Mouse (Mus musculus) right cerebral cortex, postnatal 25 days (tissue): ENCODE measurements around the gene Rorc.

Experiments used
- DNase-seq: peaks from one replicate; pipeline ENCODE4 v3.0.0; 2022

Gene Rorc

DNA sequence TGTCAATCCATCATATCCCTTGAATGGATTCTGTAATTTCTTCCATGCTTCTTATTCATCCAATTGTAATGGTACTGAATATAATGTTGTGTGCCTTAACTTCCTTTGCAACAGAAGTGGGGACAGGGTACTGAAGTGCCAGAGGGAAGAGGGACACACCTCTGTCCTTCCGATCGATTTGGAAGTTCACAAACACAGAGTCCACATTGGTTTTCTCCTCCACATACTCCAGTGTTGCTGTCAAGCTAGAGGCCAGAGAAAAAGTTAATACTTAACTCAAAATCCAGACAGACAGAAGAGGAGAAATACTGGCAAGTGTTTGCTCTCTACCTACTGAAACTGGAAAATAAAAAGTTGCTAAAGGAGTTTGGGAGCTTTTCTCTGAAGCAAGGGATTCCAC is 61.7 kb downstream of the Rorc start:
- no peak for DNase-seq

DNA sequence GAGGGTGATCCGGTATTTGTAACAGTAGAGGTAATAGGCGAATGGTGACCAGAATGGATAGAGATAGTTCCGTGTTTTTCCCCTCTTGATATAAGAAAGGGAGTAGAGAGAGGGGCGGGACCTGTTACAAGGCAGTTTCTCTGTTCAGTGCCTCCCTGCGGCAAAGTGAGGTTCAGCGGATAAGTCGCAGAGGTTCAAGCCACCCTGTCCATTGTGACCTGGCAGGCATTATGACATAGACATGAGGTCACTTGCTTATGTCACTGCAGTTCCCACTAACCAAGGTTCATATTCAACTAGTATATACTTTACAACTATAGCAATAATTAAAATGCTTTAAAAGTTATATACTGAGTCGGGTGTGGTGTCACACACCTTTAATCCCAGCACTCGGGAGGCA is 63.8 kb downstream of the Rorc start:
- DNase-seq, result no peak

DNA sequence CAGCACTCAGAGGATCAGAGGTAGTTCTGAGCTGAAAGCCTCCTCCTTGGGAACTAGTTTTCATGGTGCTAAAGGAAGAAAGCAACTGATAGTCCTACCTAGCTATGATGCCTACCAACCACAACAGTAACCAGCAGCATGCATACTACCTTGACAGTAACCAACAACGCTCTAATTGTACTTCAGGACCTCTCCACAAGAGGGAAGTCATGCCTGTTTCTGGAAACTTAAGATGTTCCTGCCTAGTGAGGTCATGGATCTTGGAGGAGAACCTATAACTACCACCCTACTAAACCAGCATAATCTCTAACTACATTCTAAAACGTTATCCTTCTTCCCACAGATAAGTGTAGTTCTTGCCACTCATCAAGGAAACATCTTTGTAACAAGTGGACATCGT is 68.6 kb downstream of the Rorc start:
- DNase-seq, result no peak

DNA sequence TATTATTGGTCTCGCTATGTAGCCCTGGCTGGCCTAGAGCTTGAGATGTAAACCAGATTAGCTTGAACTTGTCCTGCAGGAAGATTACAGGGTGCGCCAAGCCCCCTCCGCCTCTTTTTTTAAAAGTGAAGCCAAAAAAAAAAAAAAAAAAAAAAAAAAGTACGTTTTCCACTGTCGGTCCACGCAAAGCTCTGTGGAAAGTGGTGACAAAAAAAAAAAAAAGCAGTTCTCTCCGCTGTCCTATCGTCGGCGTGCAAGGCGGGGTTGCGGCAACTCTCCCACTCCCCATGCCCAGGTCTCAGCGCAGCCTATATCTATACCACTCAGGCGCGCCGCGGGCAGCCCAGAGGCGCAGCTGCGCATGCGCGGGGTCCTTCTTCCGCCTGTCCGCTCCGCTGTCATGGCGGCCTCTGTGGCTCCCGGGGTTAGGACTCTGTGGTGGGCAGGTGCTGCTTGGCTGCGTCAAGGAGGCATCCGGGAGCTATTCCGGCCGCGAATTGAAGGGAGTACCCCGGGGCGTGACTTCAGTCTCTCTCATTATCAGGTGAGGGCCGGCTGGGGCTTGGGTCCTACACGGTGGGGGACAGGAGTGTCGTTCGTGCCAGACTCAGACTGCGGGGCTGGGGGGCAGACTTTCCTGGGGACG is 70.5 kb downstream of the Rorc start, which contains the start of gene Mrpl9:
Gene Mrpl9, plus strand, starts transcription at position 368 of the 646 bp plus-strand sequence.
- DNase-seq, result peak; percentile 92

DNA sequence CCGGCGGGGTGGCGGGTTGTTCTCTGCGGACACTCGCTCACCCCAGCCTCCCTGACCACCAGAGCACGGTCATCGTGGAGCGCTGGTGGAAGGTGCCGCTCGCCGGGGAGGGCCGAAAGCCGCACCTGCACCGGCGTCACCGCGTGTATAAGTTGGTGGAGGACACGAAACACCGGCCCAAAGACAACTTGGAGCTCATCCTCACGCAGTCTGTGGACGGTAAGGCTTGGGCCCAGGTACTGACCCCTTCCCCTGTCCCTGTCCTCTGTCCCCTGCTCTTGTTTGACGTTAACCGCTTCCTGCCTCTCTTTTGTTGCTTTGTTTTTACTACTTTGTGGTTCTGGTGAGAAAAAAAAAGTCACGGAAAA is 71.0 kb downstream of the Rorc start, which contains the start of gene Oaz3:
Gene Oaz3, minus strand, starts transcription at position 319 of the 368 bp plus-strand sequence.
- no peak for DNase-seq
